In genomic region chr11:46667938-46668337, GRCm38 (mm10) we compare ENCODE assay signal across 35 mouse cellular contexts. TPM values are rescaled to one million over a fixed set of nuclear protein-coding genes. Genes with fewer than 3 reads are reported as not detected.
DNase-seq lines count a peak whose midpoint lies in the region; TF ChIP-seq lines count a peak whose summit lies in the region.
"Had no signal": no experiment of that assay in that cellular context is flagged by ENCODE, and none has a peak within 500 bp of the region (broad histone marks: within the 10 kb centered on the region; RNA-seq: fewer than 3 reads in every experiment).

No protein-coding gene starts in this region.

- TF ChIP-seq EP300 in CH12.LX (IDR thresholded peaks at IDR 0.05; ENCODE audit: low read length), result peak; percentile 85

- TF ChIP-seq CTCF in CH12.LX (conservative IDR thresholded peaks at IDR 0.05 in 1 of 2, IDR thresholded peaks at IDR 0.05 in 1 of 2; ENCODE audit: low read depth in 2 of 2, low read length in 2 of 2), result no peak

- 0 out of 2 replicates have a peak overlapping the region, but pooled peaks have one; percentile 21 for H3K27ac ChIP-seq in CH12.LX (ENCODE audit: insufficient read depth, low read depth)
- H3K27ac ChIP-seq: forebrain, embryonic 10.5 days; forebrain, embryonic 13.5 days; heart, embryonic 15.5 days; hindbrain, embryonic 14.5 days; hindbrain, postnatal 0 days; intestine, embryonic 15.5 days had no signal

- TF ChIP-seq RAD21 in CH12.LX (IDR thresholded peaks at IDR 0.05; ENCODE audit: low read depth, low read length), result no peak

- DNase-seq in CD4-positive, CD25-positive, alpha-beta regulatory T cell, adult 2 months (ENCODE audit: low read depth, low spot score), result peak; percentile 49
- peak; percentile 90 for DNase-seq in CH12.LX (ENCODE audit: extremely low read depth)
- DNase-seq in induced T-regulatory cell, adult 2 months (ENCODE audit: low read depth), result peak; percentile 67
- DNase-seq in retina, postnatal 1 day, result no peak
- DNase-seq in kidney, adult 8-10 months, result no peak
- DNase-seq in kidney, adult 18-20 months, result no peak
- DNase-seq: adrenal gland, postnatal 10 days; adrenal gland, postnatal 36 days; cerebellum, adult 11-12 months; cerebellum, adult 8-10 months; cerebellum, postnatal 10 days; cerebellum, postnatal 36 days; embryo, embryonic 11 days; gastrocnemius, postnatal 25 days; heart, adult 18-20 months; heart, postnatal 10 days; heart, postnatal 36 days; kidney, adult 11 months had no signal

- peaks cover 7 to 25% of the 10 kb centered on the region in 2 experiments for H3K36me3 ChIP-seq in CH12.LX (replicated peaks in 1 of 2; ENCODE audit: control insufficient read depth in 1 of 2, insufficient read depth in 1 of 2, low read length in 1 of 2)
- H3K36me3 ChIP-seq: forebrain, embryonic 10.5 days; heart, embryonic 12.5 days; heart, embryonic 15.5 days; intestine, embryonic 15.5 days had no signal

- H3K9ac ChIP-seq in CH12.LX (ENCODE audit: insufficient read depth, low read depth), result no peak overlapping the region
- H3K9ac ChIP-seq: forebrain, embryonic 13.5 days; heart, embryonic 12.5 days; heart, embryonic 15.5 days; hindbrain, embryonic 14.5 days; intestine, embryonic 15.5 days had no signal

- in situ Hi-C loops in CH12.LX (cut with MboI; ENCODE audit: low pct_ligation_motif_present, low pct_unique_long_range_greater_than_20kb, low sequenced_read_pairs), result no loop called here

- no peaks in the 10 kb centered on the region for H3K27me3 ChIP-seq in CH12.LX (replicated peaks)
- H3K27me3 ChIP-seq: forebrain, embryonic 13.5 days; heart, embryonic 12.5 days; heart, embryonic 15.5 days; intestine, embryonic 15.5 days had no signal

- H3K4me3 ChIP-seq in CH12.LX (replicated peaks in 1 of 3; ENCODE audit: low read depth in 2 of 3, low read length in 2 of 3, poor library complexity in 1 of 3), result no peak overlapping the region
- H3K4me3 ChIP-seq: forebrain, embryonic 10.5 days; forebrain, embryonic 13.5 days; heart, embryonic 12.5 days; heart, embryonic 15.5 days; intestine, embryonic 15.5 days had no signal

- peaks cover 21 to 59% of the 10 kb centered on the region in 2 experiments for H3K4me1 ChIP-seq in CH12.LX (ENCODE audit: control insufficient read depth in 1 of 2, insufficient read depth in 2 of 2)
- H3K4me1 ChIP-seq: forebrain, embryonic 10.5 days; forebrain, embryonic 13.5 days; heart, embryonic 12.5 days; heart, embryonic 15.5 days; intestine, embryonic 15.5 days had no signal

- no peaks in the 10 kb centered on the region for H3K9me3 ChIP-seq in CH12.LX (replicated peaks; ENCODE audit: low read length)
- H3K9me3 ChIP-seq: forebrain, embryonic 10.5 days; forebrain, embryonic 13.5 days; heart, embryonic 12.5 days; heart, embryonic 15.5 days; intestine, embryonic 15.5 days had no signal

- peak; percentile 18; the same call in 1 of the 2 replicates for TF ChIP-seq POLR2A in CH12.LX (IDR thresholded peaks at IDR 0.05; ENCODE audit: low read depth, low read length)

- dilution Hi-C loops in CH12.LX (cut with MboI; ENCODE audit: extremely low pct_ligation_motif_present, extremely low pct_unique_long_range_greater_than_20kb, low sequenced_read_pairs), result no loop called here

- no peaks in the 10 kb centered on the region for H3K79me2 ChIP-seq in CH12.LX (replicated peaks; ENCODE audit: control insufficient read depth, extremely low read depth, insufficient read depth, poor library complexity, severe bottlenecking)

- H3K4me2 ChIP-seq in CH12.LX (ENCODE audit: insufficient read depth, low read depth, poor library complexity, severe bottlenecking), result no peak overlapping the region
- H3K4me2 ChIP-seq: forebrain, embryonic 13.5 days; heart, embryonic 12.5 days; heart, embryonic 15.5 days; hindbrain, embryonic 14.5 days; intestine, embryonic 15.5 days had no signal

TF ChIP-seq in CH12.LX, 34 proteins besides CTCF, POLR2A, EP300 and RAD21:
- TF ChIP-seq MAFK (IDR thresholded peaks at IDR 0.05; ENCODE audit: insufficient replicate concordance, low read length), result peak; percentile 70
- TF ChIP-seq ZNF384 (IDR thresholded peaks at IDR 0.05; ENCODE audit: low read depth, low read length), result no peak; the same call in 1 of the 2 replicates
- no peak for TF ChIP-seq GABPA (IDR thresholded peaks at IDR 0.05; ENCODE audit: insufficient replicate concordance, low read depth, low read length)
- no peak for TF ChIP-seq CHD1 (IDR thresholded peaks at IDR 0.05; ENCODE audit: low read depth, low read length)
- no peak for TF ChIP-seq NELFE (IDR thresholded peaks at IDR 0.05; ENCODE audit: low read depth, low read length)
- peak; percentile 51; the same call in 1 of the 2 replicates for TF ChIP-seq ELF1 (IDR thresholded peaks at IDR 0.05; ENCODE audit: low read depth, low read length)
- TF ChIP-seq PAX5 (IDR thresholded peaks at IDR 0.05; ENCODE audit: low read length), result no peak
- peak; percentile 95 for TF ChIP-seq JUN (IDR thresholded peaks at IDR 0.05; ENCODE audit: insufficient read depth, low read depth, low read length)
- TF ChIP-seq TCF12 (IDR thresholded peaks at IDR 0.05; ENCODE audit: low read depth, low read length), result peak; percentile 74
- no peak for TF ChIP-seq NRF1 (IDR thresholded peaks at IDR 0.05; ENCODE audit: low read depth, low read length)
- peak; percentile 98 for TF ChIP-seq CHD2 (IDR thresholded peaks at IDR 0.05; ENCODE audit: low read length)
- peak; percentile 70 for TF ChIP-seq SIN3A (IDR thresholded peaks at IDR 0.05; ENCODE audit: low read length)
- TF ChIP-seq HCFC1 (IDR thresholded peaks at IDR 0.05; ENCODE audit: low read depth, low read length), result peak; percentile 53
- peak; percentile 89 for TF ChIP-seq MYC (IDR thresholded peaks at IDR 0.05; ENCODE audit: low read depth, low read length)
- TF ChIP-seq UBTF (IDR thresholded peaks at IDR 0.05; ENCODE audit: low read depth, low read length), result no peak
- no peak; the same call in 1 of the 2 replicates for TF ChIP-seq POLR2AphosphoS2 (IDR thresholded peaks at IDR 0.05; ENCODE audit: low read depth, low read length)
- TF ChIP-seq MAZ (IDR thresholded peaks at IDR 0.05; ENCODE audit: low read depth, low read length), result peak; percentile 92
- no peak for TF ChIP-seq KAT2A (IDR thresholded peaks at IDR 0.05; ENCODE audit: insufficient replicate concordance, low read length)
- peak; percentile 88; the same call in 1 of the 2 replicates for TF ChIP-seq RCOR1 (conservative IDR thresholded peaks at IDR 0.05; ENCODE audit: low read depth, low read length)
- peak; percentile 98 for TF ChIP-seq MEF2A (IDR thresholded peaks at IDR 0.05; ENCODE audit: borderline replicate concordance, low read depth, low read length)
- 0 out of 2 replicates have a peak, but pooled peaks have one; percentile 35 for TF ChIP-seq E2F4 (IDR thresholded peaks at IDR 0.05; ENCODE audit: insufficient replicate concordance, low read depth, low read length)
- no peak for TF ChIP-seq TBP (conservative IDR thresholded peaks at IDR 0.05; ENCODE audit: low read depth, low read length)
- TF ChIP-seq USF1 (IDR thresholded peaks at IDR 0.05; ENCODE audit: low read depth, low read length), result no peak
- no peak for TF ChIP-seq ZMIZ1 (IDR thresholded peaks at IDR 0.05; ENCODE audit: low read depth, low read length)
- TF ChIP-seq JUND (conservative IDR thresholded peaks at IDR 0.05; ENCODE audit: low read depth, low read length), result peak; percentile 93
- no peak for TF ChIP-seq ZC3H11A (IDR thresholded peaks at IDR 0.05; ENCODE audit: low read depth, low read length)
- no peak for TF ChIP-seq ZKSCAN1 (IDR thresholded peaks at IDR 0.05; ENCODE audit: borderline replicate concordance, low read depth, low read length)
- TF ChIP-seq MAX (IDR thresholded peaks at IDR 0.05; ENCODE audit: low read length), result peak; percentile 80
- TF ChIP-seq ETS1 (conservative IDR thresholded peaks at IDR 0.05; ENCODE audit: low read depth, low read length), result peak; percentile 92
- TF ChIP-seq IRF4 (IDR thresholded peaks at IDR 0.05; ENCODE audit: low read depth, low read length), result peak; percentile 98
- no peak for TF ChIP-seq SMC3 (IDR thresholded peaks at IDR 0.05; ENCODE audit: low read depth, low read length)
- TF ChIP-seq MXI1 (IDR thresholded peaks at IDR 0.05; ENCODE audit: low read depth, low read length), result 0 out of 2 replicates have a peak, but pooled peaks have one; percentile 60
- TF ChIP-seq USF2 (conservative IDR thresholded peaks at IDR 0.05; ENCODE audit: low read depth, low read length), result no peak
- peak; percentile 97 for TF ChIP-seq BHLHE40 (IDR thresholded peaks at IDR 0.05; ENCODE audit: low read depth, low read length)

RNA-seq across cellular contexts. Expression of gene Dppa1, which starts 38.9 kb away (rescaled TPM):
- total RNA-seq in CH12.LX (2012; rRNA removed), result not detected in 2 replicates
- total RNA-seq in CH12.LX (2014; rRNA removed), result not detected in 2 replicates
- polyA plus RNA-seq in CH12.LX (2012; ENCODE audit: insufficient read length, low read depth), result not detected in 2 replicates
- total RNA-seq: adrenal gland, adult 18-20 months; adrenal gland, postnatal 10 days; adrenal gland, postnatal 36 days; gastrocnemius, adult 8-10 months; gastrocnemius, postnatal 25 days; heart, adult 18-20 months; heart, postnatal 10 days; heart, postnatal 36 days; hindbrain, postnatal 0 days had no signal
- polyA plus RNA-seq: C2C12; cortical plate, adult 2 months; embryonic facial prominence, embryonic 11.5 days; embryonic facial prominence, embryonic 14.5 days; forebrain, embryonic 10.5 days; forebrain, embryonic 13.5 days; forebrain, embryonic 16.5 days; frontal cortex, adult 2 months; gonadal fat pad, adult 2 months; heart, embryonic 12.5 days; heart, embryonic 15.5 days; hindbrain, embryonic 11.5 days; hindbrain, embryonic 14.5 days; hindbrain, postnatal 0 days; intestine, embryonic 15.5 days had no signal

RNA-seq across cellular contexts. Expression of gene Timd2, which starts 38.9 kb away (rescaled TPM):
- total RNA-seq in CH12.LX (2012; rRNA removed), result 66.3 and 75.1 TPM in 2 replicates
- 212 and 241 TPM in 2 replicates for total RNA-seq in CH12.LX (2014; rRNA removed)
- polyA plus RNA-seq in CH12.LX (2012; ENCODE audit: insufficient read length, low read depth), result 119 and 133 TPM in 2 replicates
- total RNA-seq: adrenal gland, adult 18-20 months; gastrocnemius, adult 8-10 months; gastrocnemius, postnatal 25 days; heart, adult 18-20 months; heart, postnatal 10 days; heart, postnatal 36 days had no signal
- polyA plus RNA-seq: C2C12; cortical plate, adult 2 months; embryonic facial prominence, embryonic 11.5 days; forebrain, embryonic 13.5 days; frontal cortex, adult 2 months; heart, embryonic 15.5 days; hindbrain, embryonic 11.5 days; hindbrain, embryonic 14.5 days; hindbrain, postnatal 0 days had no signal

Comparison
In these comparisons a context has a peak if more than half of its experiments do, and no peak if none do; other contexts are left out.
1. DNase-seq: peak in CD4-positive, CD25-positive, alpha-beta regulatory T cell, adult 2 months (single experiment), CH12.LX (single experiment) and induced T-regulatory cell, adult 2 months (single experiment); none in retina, postnatal 1 day (single experiment), kidney, adult 8-10 months (0 of 2) and kidney, adult 18-20 months (single experiment).